Mouse (Mus musculus) myocyte (in vitro differentiated cells): ENCODE measurements around the gene Ldb2. TPM values are rescaled to one million over a fixed set of nuclear protein-coding genes. Genes with fewer than 3 reads are reported as not detected.

Experiments used
- H3K27me3 ChIP-seq: one replicate; pipeline ENCODE4 v1.6.1; 2011; ENCODE audit not compliant: control insufficient read depth, insufficient read depth, insufficient read length
- H3K36me3 ChIP-seq: one replicate; pipeline ENCODE4 v1.6.1; 2011; ENCODE audit not compliant: control insufficient read depth, insufficient read depth
- H3K4me2 ChIP-seq: one replicate; pipeline ENCODE4 v1.6.1; 2011; ENCODE audit warnings: low read depth, control low read depth
- H3K4me3 ChIP-seq: one replicate; pipeline ENCODE4 v1.5.1; 2011; ENCODE audit warnings: mild to moderate bottlenecking, control low read depth, moderate library complexity
- H3K79me2 ChIP-seq: one replicate; pipeline ENCODE4 v1.6.1; 2011; ENCODE audit not compliant: control insufficient read depth, insufficient read depth
- H3ac ChIP-seq: one replicate; pipeline ENCODE4 v1.6.1; 2011; ENCODE audit not compliant: control insufficient read depth, insufficient read length
- CEBPB ChIP-seq: IDR thresholded peaks from 2 replicates; pipeline ENCODE4 v1.6.1; 2011; ENCODE audit warnings: mild to moderate bottlenecking, moderate library complexity; ENCODE audit not compliant: poor library complexity, insufficient read depth, severe bottlenecking
- E2F4 ChIP-seq: IDR thresholded peaks from one replicate; pipeline ENCODE4 v1.6.1; 2011; ENCODE audit warnings: mild to moderate bottlenecking, control low read depth, moderate library complexity; ENCODE audit not compliant: insufficient read depth
- MAX ChIP-seq: IDR thresholded peaks from one replicate; pipeline ENCODE4 v1.6.1; 2011; ENCODE audit warnings: low read depth, mild to moderate bottlenecking, control low read depth
- MYOD1 ChIP-seq, 3 experiments: IDR thresholded peaks; one replicate each; pipeline ENCODE4 v1.6.1; 2011; ENCODE audit warnings: control low read depth in 2 of 3, low read depth in 2 of 3, mild to moderate bottlenecking in 2 of 3, moderate library complexity in 1 of 3; ENCODE audit not compliant: insufficient read length in 2 of 3, control insufficient read depth in 1 of 3
- MYOG ChIP-seq, 3 experiments: IDR thresholded peaks; one replicate each; pipeline ENCODE4 v1.6.1; 2011; ENCODE audit warnings: control low read depth in 2 of 3, low read depth in 2 of 3, mild to moderate bottlenecking in 2 of 3; ENCODE audit not compliant: insufficient read length in 2 of 3, control insufficient read depth in 1 of 3, insufficient read depth in 1 of 3
- POLR2A ChIP-seq: IDR thresholded peaks from one replicate; pipeline ENCODE4 v1.6.1; 2011; ENCODE audit warnings: low read depth, mild to moderate bottlenecking, control low read depth, moderate library complexity; ENCODE audit not compliant: insufficient read length
- POLR2AphosphoS2 ChIP-seq: IDR thresholded peaks from one replicate; pipeline ENCODE4 v1.6.1; 2011; ENCODE audit warnings: low read depth, control low read depth; ENCODE audit not compliant: insufficient read length
- REST ChIP-seq: IDR thresholded peaks from one replicate; pipeline ENCODE4 v1.6.1; 2011; ENCODE audit warnings: mild to moderate bottlenecking, control low read depth, moderate library complexity; ENCODE audit not compliant: insufficient read depth, insufficient read length
- SRF ChIP-seq: IDR thresholded peaks from one replicate; pipeline ENCODE4 v1.6.1; 2011; ENCODE audit warnings: low read depth; ENCODE audit not compliant: control insufficient read depth, insufficient read length
- TCF12 ChIP-seq: IDR thresholded peaks from one replicate; pipeline ENCODE4 v1.6.1; 2011; ENCODE audit warnings: mild to moderate bottlenecking, control low read depth; ENCODE audit not compliant: poor library complexity, insufficient read depth, severe bottlenecking
- TCF3 ChIP-seq: IDR thresholded peaks from one replicate; pipeline ENCODE4 v1.6.1; 2011; ENCODE audit warnings: low read depth, control low read depth; ENCODE audit not compliant: insufficient read length
- USF1 ChIP-seq: IDR thresholded peaks from one replicate; pipeline ENCODE4 v1.6.1; 2011; ENCODE audit warnings: low read depth, mild to moderate bottlenecking, control low read depth, moderate library complexity
- polyA plus RNA-seq: library from polyadenylated mRNA; unstranded; fragments of >200 nt; fragmentation: generic; extraction: Trizol; gene quantifications from one replicate; pipeline ENCODE4 v1.2.1, GENCODE M21; 2012; ENCODE audit warnings: missing spikeins

Gene Ldb2
- polyA plus RNA-seq, 1 experiment, result not detected

DNA sequence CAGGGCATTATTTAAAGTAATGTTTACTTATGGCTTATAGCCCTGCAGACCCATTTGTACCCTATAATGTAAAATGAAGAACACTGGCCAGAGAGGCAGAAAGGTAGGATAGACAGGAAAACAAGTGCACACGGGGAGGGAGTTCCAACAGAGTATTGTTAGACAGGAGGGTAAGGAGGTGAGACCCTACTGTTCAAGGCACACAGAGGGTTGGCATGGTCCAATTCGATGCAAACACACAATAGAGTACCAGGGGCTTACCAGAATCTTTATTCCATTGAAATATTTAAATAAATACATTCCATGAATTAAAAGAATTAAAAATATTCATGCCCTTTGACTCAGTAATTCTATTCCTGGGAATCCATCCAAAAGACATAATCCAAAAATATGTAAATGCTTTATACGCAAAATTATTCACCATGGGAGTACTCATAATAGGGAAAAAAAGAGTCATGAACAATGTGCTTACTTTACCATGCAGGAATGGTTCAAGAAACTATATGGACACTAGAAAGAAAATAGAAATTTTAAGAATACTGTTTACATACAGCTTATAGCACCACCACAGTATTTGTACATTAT is 118.3 kb downstream of the Ldb2 start:
- Histone ChIP-seq H3K36me3 (no peaks in the 10 kb centered on the region), H3ac (no peak overlapping the region), H3K27me3 (no peaks in the 10 kb centered on the region), H3K79me2 (no peaks in the 10 kb centered on the region), H3K4me2 (no peak overlapping the region), H3K4me3 (no peak overlapping the region)
- TF ChIP-seq MYOG (IDR thresholded peaks at IDR 0.05; ENCODE audit: control insufficient read depth in 1 of 3, insufficient read depth in 1 of 3, insufficient read length in 2 of 3, low read depth in 2 of 3) (no peak), E2F4 (no peak), TCF3 (no peak), POLR2AphosphoS2 (no peak), MAX (no peak), CEBPB (no peak), REST (no peak), USF1 (no peak), SRF (no peak), TCF12 (no peak), MYOD1 (IDR thresholded peaks at IDR 0.05; ENCODE audit: control insufficient read depth in 1 of 3, insufficient read length in 2 of 3, low read depth in 2 of 3) (no peak), POLR2A (no peak)

DNA sequence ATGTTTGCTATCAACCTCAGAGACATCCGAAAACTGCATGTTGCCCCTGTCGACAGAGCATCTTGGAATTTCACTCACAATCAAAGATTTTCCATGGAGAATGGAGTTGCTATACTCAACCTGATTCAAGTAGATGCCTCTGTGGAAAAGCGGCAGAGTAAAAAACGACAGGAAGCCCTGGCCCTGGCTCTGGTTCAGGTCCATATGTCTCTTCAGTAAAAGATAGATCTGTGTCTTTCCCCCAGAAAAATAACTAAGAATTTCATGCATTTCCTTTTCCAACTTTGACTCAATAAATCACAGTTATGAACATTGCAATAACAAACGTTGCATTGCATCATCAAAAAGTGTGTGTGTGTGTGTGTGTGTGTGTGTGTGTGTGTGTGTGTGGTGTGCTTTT is 121.7 kb downstream of the Ldb2 start:
- Histone ChIP-seq H3K4me3 (no peak overlapping the region), H3K27me3 (no peaks in the 10 kb centered on the region), H3K36me3 (no peaks in the 10 kb centered on the region), H3K79me2 (no peaks in the 10 kb centered on the region), H3ac (no peak overlapping the region), H3K4me2 (no peak overlapping the region)
- TF ChIP-seq CEBPB, result no peak
- TF ChIP-seq SRF, result no peak
- TF ChIP-seq USF1, result no peak
- no peak for TF ChIP-seq REST
- no peak for TF ChIP-seq POLR2A
- TF ChIP-seq TCF12, result no peak
- no peak for TF ChIP-seq MYOD1 (IDR thresholded peaks at IDR 0.05; ENCODE audit: control insufficient read depth in 1 of 3, insufficient read length in 2 of 3, low read depth in 2 of 3)
- TF ChIP-seq MYOG (IDR thresholded peaks at IDR 0.05; ENCODE audit: control insufficient read depth in 1 of 3, insufficient read depth in 1 of 3, insufficient read length in 2 of 3, low read depth in 2 of 3), result no peak
- TF ChIP-seq MAX, result no peak
- no peak for TF ChIP-seq E2F4
- no peak for TF ChIP-seq TCF3
- TF ChIP-seq POLR2AphosphoS2, result no peak

DNA sequence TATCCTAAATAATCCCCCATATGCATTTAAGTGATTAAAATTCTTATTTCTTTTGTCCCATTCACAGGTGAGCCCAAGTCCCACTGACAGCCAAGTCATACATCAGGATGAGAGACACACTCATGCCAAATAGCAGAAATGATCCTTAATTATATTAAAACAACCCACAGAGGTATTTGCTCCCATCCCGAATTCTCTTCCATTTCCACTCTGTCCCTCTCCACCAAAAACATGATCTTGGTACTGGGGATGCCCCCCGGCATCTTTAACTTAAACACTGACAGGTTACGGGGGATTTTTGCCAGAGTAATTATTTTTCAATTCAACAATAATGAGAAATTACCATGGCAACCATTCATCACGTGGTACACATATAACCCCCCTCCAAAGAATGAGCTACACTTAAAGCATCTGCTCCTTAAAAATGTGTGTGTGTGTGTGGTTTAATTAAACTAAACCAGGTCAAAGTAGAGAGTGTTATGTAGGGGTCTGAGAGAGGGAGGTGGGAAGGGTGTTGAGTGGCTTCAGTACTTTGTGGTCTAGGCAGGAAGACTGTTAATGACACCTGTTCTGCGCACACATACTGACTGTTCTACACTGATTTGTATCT is 123.2 kb downstream of the Ldb2 start:
- no peak overlapping the region for H3ac ChIP-seq
- no peaks in the 10 kb centered on the region for H3K36me3 ChIP-seq
- no peaks in the 10 kb centered on the region for H3K27me3 ChIP-seq
- TF ChIP-seq SRF (no peak), POLR2A (no peak), MYOD1 (IDR thresholded peaks at IDR 0.05; ENCODE audit: control insufficient read depth in 1 of 3, insufficient read length in 2 of 3, low read depth in 2 of 3) (no peak), E2F4 (no peak)
- no peak overlapping the region for H3K4me2 ChIP-seq
- no peak overlapping the region for H3K4me3 ChIP-seq
- H3K79me2 ChIP-seq, result no peaks in the 10 kb centered on the region

DNA sequence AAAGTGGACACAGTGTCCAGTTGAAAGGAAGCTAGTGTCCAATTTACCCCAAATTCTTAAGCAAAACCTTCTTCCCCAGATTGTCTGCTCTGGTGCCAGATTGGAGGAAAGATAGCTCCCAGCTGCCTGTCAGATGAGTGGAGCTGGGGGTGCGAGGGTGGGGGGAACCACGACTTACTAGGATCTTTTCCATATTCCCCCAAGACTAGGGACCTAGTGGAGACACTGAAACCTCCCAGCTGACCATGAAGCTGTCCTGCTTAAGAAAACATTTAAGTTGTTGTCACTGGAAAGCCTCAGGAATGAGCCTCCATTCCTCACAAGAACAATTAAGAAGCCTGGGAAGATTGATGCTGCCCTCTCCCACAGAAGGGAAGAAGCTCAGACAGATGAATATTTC is 129.1 kb downstream of the Ldb2 start:
- H3K36me3 ChIP-seq, result no peaks in the 10 kb centered on the region
- H3K4me2 ChIP-seq, result no peak overlapping the region
- TF ChIP-seq TCF3, result no peak
- TF ChIP-seq MYOD1 (IDR thresholded peaks at IDR 0.05; ENCODE audit: control insufficient read depth in 1 of 3, insufficient read length in 2 of 3, low read depth in 2 of 3), result no peak
- H3K79me2 ChIP-seq, result no peaks in the 10 kb centered on the region
- H3K27me3 ChIP-seq, result no peaks in the 10 kb centered on the region
- no peak overlapping the region for H3K4me3 ChIP-seq
- H3ac ChIP-seq, result no peak overlapping the region

DNA sequence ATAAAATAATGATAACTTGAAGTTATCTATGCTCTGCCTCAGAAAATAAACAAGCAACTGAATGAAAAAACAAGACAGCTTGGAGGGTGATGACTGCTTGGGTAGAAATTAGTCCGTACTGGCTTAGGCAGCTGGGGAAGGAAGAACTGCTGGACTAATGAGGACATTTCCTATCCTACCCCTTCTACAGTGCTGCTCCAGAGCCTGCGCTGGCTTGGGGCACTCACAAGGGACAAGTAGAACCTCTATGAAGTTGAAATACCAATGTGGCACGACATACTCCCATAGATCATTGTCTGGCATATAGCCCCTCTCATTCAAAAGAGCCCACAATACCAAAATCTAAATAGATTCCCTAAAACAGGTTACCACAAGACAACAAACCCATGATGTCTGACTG is 131.6 kb downstream of the Ldb2 start:
- Histone ChIP-seq H3K79me2 (no peaks in the 10 kb centered on the region), H3K4me3 (no peak overlapping the region), H3K36me3 (no peaks in the 10 kb centered on the region), H3K27me3 (no peaks in the 10 kb centered on the region), H3K4me2 (no peak overlapping the region), H3ac (no peak overlapping the region)
- TF ChIP-seq CEBPB (no peak), SRF (no peak), E2F4 (no peak), USF1 (no peak), TCF12 (no peak), MYOD1 (IDR thresholded peaks at IDR 0.05; ENCODE audit: control insufficient read depth in 1 of 3, insufficient read length in 2 of 3, low read depth in 2 of 3) (no peak), POLR2AphosphoS2 (no peak)
